Mouse (Mus musculus): ENCODE results near the gene Nppa.

Gene Nppa

DNA sequence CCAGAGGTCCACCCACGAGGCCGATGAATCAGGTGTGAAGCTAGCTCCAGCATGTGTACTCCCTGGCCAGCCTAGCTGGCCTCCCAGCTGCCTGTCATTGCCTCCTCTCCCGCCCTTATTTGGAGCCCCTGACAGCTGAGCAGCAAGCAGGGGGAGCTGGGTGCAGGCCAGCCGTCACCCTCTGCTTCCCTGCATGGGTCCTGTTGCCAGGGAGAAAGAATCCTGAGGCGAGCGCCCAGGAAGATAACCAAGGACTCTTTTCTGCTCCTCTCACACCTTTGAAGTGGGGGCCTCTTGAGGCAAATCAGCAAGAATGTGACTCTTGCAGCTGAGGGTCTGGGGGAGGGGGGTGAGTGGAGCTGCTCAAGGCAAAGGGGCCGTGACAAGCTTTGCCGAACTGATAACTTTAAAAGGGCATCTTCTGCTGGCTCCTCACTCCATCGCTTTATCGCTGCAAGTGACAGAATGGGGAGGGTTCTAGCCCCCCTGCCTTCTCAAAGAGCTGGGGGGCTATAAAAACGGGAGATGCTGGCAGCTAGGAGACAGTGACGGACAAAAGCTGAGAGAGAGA is at the start of gene Nppa:
Nppa (plus strand) TSS at position 521 of the 571 bp plus-strand sequence.
- DNase-seq (ENCODE audit: low spot score) = no peak

DNA sequence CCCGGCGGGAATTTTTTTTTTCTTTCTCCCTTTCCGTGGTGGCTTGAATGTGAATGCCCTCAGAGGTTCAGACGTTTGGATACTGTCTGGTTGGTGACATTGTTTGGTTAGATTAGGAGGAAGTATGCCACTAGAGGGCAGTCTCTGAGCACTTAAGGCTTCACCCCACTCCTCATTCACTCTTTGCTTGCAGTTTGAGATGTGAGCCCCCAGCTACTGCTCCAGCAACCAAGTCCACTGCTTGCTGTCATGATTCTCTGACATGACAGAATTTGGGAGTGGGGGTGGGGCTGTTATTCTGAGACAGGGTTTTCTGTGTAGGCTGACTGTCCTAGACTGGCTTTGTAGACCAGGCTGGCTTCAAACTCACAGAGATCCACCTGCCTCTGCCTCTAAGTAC is 46.9 kb upstream of the Nppa start:
- no peak for DNase-seq (ENCODE audit: low spot score)

DNA sequence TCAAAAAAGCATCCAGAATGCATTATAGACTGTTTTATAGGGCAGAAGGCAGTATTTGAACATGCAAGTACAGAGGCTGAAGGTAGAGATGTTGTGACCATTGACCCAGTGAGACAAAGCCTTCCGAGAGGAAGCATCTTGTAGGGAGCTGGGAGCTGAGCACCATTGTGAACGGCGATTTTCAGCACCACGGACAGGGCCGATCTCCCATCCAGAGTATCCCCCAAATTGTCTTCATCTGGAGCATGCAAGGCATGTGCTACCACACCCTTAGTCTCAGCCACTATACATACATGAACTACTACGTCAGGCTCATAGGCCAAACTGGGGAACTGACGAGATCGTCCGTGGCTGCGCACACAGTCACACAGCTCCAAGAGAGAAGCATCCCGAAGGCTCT is 43.4 kb upstream of the Nppa start:
- DNase-seq (ENCODE audit: low spot score) = no peak

DNA sequence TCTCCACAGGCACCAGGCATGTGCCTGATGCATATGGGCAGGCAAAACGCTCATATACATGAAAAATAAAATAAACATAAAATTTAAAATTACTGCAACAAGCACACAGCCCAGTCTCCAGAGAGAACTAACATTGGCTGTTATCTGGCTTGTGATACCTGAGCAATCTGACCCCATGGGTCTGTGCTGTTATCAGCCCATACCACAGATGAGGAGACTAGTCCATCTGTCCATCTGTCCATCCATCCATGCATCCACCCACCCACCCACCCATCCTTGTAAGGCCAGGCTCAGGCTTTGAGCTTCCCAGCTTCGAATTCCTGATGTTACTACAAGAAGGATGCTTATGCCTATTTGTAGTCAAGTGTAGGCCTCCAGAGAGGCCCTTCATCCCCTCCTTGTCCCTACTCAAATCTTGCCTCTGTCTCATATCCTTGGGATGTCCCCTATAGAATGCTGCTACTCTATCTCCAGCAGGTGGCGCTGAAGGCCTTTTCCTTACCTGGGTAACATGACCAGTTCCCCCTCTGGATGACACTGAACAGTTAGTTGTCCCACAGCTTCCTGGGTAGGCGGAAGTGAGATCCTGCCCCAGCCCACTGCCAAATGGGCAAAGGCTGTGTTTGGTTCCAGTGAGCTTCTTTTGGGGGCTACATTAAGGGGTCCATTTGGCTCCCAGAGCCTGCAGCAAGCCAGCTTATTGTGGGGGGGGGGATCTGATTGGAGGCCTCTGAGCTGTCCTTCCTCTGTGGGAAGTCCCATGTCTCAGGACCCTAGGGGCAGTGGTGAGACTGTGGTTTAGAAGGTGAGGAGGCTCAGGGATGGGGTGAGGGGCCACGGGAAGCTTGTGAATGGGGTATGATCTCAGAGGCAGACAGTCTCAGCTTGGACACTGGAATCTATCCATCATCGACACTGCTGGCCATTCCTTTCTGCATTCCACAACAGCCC is 40.4 kb upstream of the Nppa start:
- DNase-seq (ENCODE audit: low spot score) = no peak

DNA sequence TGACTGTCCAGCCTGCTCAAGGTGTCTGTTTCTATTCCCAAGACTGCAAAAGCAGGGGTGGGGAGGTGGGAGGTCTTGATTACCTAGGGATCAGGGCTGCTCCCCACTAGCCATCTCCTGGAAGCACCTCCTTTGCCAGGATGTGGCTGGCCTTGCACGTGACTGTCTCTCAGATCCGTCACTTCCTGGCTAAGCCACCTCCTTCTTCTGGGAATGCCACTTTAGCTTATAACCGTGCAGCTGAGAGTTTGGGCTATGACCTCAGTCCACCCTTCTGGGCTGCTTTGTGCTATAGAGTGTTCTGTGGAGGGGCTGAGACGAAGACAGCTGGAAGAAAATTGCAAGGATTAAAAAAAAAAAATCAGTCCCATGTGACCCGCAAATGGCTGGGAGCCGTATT is 37.7 kb upstream of the Nppa start:
- DNase-seq (ENCODE audit: low spot score) = no peak

DNA sequence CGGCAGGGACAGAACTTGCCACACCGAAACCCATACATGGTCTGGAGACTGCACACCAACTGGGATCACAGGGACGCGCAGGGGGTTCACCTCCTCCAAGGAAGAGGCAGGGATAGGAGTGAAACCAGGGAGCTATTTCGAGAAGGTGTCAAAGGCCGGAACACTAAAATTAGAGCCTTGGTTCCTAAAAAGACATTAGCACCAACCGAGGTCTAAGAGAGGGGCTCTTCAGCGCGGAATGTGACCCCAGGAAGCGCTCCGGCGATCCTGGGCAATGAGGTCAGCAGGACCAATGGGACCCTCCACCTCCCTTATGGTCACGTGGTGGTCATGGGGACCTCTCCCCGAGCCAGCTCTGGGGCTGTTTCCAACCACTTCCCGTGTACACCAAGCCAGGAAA is 36.9 kb upstream of the Nppa start:
- DNase-seq (ENCODE audit: low spot score) = no peak

DNA sequence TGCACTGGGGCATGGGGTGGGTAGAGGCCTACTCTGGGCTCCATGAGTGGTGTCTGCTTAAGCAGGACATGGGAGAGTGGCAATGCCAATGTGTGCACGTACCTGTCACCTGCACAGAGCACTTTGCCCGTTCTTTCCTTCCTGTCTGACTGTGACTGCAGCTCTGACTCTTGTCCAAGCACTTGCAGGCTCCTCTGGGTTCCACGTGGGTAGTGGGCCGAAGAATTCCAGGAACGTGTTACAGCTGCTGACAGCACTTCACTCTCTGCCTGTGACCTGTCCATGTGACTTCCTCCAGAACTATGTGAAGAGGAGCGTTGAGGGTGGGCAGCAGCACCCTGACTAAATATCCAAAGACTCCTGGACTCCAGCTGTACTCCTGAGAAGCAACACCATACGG is 34.8 kb upstream of the Nppa start:
- DNase-seq (ENCODE audit: low spot score) = no peak

DNA sequence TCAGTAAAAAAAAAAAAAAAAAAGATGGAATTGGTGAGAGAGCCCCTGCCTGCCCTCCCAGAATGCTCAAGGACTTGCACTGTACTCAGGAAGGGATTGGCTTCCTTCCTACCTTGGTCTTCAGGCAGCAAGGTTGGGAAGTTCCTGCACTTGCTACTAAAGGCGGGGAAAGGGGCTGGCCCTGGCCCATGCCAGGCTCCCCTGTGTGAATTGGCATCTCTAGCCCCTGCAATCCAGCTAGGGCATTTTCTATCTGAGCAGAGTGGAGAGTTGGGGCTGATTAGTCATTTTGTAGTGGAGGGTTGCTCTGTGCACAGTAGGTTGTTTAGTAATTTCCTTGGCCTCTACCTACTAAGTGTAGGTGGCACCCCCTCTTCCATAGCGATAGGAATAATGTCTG is 31.7 kb upstream of the Nppa start:
- DNase-seq (ENCODE audit: low spot score) = no peak

DNA sequence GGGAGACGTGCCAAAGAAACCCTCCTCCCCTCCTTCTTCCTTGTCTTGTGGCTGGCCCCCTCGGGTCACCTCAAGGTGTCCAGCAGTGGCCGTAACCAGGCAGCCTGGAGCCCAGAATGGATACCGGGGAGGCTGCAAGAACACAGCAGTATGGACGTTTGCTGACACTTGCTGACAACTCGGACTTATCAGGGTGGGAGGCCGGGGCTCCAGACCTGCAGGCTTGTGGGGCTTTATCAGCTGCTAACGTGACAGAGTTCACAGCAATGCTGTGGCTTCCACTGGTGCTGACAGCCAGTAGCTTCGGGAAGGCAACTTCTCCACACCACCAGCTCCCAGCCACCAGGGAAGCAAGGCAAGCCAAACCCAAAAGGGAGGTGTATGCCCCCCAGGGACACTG is 31.2 kb upstream of the Nppa start:
- DNase-seq (ENCODE audit: low spot score) = no peak

DNA sequence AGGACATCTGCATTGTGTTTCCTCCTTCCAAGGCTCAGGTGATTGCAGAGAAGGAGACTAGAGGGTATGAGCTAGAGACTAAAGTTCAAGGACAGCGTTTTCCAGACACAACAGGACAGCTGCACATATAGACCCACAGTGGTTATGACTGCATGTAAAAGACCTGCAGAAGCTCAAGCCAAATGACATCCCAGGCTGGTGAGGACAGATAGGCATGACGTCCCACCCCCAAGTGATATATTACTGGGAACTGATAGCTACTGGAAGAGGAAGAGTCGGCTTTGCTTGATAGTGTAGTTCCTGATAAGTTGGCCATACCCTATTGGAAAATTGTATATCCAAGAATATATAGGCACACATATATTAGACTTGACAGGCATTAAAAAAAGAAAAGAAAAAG is 24.3 kb upstream of the Nppa start:
- DNase-seq (ENCODE audit: low spot score) = no peak

DNA sequence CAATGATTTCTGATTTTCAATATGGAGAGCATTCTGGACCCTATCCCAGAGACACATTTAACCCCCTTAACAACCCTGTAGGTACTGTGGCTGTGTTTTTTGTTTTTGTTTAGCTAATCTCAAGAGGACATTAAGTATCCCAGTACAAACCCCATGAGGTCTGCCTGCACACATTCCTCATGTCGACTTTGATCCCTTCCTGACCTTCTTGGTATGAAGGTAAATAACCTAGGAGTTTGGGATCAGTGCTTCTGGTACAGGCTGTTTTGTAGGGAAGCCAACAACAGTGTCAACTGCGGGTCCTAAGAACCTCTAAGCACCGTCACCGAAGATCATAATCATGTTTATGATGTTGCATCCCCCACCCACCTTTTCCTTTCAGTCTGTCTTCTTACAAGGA is 22.8 kb upstream of the Nppa start:
- DNase-seq (ENCODE audit: low spot score) = no peak

DNA sequence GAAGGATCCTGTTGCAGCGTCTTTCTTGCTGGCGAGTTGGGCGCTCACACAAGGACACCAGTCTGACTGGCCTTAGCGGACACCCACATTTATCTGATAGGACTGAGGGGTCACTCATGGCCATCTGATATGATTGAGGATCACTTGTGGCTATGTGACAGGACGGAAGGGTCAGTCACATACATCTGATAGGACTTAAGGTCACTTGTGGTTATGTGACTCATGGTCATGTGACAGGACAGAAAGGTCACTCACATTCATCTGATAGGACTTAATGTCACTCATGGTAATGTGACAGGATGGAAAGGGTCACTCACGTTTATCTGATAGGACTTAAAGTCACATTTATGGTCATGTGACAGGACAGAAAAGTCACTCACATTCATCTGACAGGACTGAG is 22.1 kb upstream of the Nppa start:
- DNase-seq (ENCODE audit: low spot score) = no peak

DNA sequence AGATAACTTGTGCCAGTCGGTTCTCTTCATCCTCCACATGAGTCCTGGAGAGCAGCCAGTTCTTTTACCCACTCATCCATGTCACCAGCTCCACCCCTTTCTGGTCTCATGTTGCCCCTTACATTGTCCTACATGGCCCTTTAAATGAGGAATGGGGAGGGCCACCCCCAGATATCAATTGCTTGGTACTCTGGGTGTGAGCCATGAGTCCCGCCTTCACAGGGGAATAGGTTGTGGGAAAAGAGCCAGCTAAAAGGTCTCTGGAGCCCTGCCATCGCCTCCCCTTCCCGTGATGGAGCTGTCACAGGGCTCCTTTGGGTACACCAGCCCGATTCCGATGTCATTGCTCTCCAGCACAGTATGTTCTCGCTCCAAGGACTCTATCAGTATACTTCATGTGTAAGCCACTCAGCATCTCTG is 21.1 kb upstream of the Nppa start:
- DNase-seq (ENCODE audit: low spot score) = no peak

DNA sequence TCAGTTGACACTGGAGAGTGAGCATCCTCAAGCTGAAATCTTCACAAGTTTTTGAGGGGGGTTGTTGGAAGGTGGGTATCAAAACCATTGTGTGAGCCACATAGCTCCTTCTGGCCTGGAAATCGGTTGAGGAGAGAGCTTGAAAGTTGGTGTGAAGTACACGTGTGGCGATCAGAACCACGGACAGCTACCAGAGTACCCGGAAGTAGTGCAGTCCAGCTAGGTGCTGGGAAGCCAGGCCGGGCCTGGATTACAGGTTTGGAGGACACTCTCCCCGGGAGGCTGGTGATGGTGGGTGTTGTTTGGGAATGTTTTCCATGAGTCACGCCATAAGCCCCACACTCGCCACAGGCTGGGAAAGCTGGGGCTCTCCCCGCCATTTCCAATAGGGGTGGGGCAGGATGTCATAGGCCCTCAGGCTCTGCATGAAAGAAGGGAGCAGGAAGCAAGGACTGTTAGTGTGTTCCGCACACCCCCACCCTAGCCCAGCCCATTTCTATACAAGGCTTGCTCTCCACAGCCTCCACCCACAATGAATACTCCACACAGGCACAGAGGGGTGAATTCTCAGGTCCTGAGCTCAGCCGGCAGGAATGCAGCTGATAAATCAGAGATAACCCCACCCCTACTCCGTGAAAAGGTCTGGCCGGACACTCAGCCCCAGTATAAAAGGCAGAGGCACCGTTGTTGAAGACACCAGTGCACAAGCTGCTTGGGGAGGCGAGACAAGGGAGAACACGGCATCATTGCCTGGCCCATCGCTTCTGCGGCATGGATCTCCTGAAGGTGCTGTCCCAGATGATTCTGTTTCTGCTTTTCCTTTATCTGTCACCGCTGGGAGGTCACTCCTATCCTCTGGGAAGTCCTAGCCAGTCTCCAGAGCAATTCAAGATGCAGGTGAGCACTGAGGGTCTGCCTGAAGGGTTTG is 15.1 kb upstream of the Nppa start, which contains the start of gene Nppb:
Nppb (plus strand) TSS at position 584 of the 928 bp plus-strand sequence.
- DNase-seq (ENCODE audit: low spot score) = peak; percentile 53

DNA sequence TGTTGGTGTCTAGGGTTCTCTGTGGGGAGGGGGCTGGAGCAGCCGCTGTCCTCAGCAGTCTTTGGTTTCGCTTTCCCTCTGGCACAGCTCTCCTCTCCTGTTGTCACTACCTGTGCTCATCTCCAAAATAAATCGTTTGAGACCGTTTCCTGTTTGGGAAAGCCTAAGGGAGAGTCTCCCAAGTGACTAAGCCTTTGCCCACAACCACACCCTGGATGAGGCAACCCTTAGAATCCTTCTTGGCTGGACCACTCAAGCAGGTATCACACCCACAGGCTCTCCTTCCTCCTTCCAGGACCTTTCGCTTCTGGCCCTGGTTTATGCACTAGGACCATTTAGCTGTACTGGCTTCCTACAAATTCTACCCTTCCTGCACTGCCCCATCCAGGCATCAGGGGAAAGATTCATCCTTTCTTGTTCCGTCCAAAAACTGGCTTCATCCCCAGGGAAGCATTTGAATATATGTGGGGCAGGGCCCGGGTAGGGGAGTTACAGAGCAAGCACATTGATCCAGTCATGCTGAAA is 6.9 kb upstream of the Nppa start:
- no peak for DNase-seq (ENCODE audit: low spot score)

DNA sequence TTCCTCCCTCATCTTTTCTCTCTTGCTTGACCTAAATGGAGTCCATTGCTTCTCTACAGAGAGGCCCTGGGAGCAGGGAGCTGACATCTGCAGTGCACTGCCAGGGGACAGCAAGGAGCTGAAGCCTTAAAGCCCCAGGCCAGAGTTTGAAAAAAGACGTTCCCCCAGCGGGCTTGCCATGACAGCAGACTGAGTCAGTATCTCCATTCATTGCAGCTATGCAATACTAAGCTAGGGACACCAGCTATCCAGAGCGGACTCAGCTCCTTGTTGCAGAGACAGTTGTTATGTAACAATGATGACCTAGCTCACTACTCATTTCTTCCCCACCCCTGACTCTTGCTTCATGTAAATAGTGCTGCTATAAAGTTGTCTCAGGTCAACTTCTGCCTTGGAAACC is 5.2 kb upstream of the Nppa start:
- DNase-seq (ENCODE audit: low spot score) = no peak

DNA sequence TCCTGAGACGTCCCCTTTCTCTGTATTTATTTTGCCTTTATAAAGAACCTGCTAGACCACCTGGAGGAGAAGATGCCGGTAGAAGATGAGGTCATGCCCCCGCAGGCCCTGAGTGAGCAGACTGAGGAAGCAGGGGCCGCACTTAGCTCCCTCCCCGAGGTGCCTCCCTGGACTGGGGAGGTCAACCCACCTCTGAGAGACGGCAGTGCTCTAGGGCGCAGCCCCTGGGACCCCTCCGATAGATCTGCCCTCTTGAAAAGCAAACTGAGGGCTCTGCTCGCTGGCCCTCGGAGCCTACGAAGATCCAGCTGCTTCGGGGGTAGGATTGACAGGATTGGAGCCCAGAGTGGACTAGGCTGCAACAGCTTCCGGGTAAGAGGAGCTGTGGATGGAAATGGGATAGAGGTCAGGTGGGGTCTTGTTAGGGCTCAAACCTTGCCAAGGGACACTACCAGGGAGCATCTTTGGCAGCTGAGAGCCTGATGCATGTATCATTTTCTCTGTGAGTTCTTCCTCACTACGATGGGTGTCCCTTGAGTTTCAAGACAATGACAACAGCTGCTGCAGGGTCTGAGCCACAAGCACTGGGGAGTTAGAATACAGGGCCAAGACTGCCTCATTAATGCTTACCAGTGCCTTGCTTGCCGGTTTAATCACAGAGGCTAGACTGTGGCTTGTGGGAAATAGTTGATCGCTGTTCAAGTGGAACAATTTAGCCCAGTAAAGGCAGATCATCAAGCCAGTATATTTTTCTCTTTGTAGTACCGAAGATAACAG is 679 bp downstream of the Nppa start:
- DNase-seq (ENCODE audit: low spot score) = no peak

DNA sequence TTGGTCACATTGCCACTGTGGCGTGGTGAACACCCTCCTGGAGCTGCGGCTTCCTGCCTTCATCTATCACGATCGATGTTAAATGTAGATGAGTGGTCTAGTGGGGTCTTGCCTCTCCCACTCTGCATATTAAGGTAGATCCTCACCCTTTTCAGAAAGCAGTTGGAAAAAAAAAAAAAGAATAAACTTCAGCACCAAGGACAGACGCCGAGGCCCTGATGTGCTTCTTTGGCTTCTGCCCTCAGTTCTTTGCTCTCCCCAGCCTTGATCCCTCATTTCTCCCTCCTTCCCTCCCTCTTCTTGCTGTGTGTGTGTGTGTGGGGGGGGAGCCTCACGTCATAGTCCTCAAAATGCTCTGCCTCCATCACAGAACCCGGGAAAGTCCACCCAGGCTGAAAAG is 1.3 kb downstream of the Nppa start:
- DNase-seq (ENCODE audit: low spot score) = no peak

DNA sequence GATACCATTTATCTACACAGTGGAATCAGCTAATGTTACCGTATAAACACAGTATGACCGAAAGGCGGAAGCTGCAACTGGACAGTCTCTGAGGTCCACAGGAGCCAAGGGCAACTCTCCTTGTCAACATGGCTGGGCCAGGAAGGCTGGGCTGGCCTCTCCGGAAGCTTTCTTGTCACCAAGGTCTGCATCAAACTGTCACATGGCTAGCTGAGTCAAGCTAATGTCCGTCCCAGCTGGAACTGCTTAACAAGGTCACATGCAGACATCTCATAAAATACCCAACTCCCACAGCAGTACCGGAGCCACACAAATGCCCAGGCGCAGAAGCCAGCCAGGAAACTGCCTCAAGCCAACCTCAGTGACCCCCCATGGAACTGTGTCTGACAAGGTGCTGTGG is 3.8 kb downstream of the Nppa start:
- DNase-seq (ENCODE audit: low spot score) = no peak

DNA sequence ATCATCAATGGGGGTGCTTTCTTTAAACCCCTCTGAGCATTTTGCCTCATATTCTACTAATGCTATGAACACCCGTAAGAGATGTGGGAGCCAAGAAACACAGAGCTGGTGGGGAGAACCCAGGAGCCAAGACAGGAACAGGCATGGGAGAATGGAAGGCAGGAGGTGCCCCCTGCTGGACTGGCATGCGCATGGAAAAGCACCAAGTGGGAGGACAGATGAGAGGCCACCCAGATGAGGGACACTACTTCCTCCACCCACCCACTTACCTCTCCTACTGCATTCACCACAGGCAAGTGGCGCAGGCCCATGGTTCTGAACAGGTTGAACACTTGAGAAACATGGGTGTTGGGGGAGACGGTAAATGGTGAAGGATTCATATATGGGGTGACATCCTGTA is 7.9 kb downstream of the Nppa start:
- no peak for DNase-seq (ENCODE audit: low spot score)

DNA sequence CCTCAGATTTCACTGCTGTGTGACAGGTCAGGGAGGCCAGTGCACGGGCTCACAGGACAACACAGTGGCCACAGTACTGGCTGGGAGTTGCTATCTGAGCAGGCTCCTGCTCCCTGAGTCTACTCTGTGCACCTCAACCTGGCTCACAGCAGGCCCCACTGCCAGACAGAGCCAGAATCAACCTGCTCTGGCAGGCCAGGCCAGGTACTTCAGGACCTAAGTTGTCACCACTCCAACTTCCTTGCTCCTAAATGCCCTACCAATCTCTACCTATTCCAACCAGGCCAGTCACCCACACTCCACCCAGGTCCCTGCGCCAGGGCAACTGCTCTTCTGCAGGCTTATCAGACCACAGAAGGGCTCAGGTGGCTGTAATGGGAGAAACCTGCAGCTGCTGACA is 9.1 kb downstream of the Nppa start:
- DNase-seq (ENCODE audit: low spot score) = no peak

DNA sequence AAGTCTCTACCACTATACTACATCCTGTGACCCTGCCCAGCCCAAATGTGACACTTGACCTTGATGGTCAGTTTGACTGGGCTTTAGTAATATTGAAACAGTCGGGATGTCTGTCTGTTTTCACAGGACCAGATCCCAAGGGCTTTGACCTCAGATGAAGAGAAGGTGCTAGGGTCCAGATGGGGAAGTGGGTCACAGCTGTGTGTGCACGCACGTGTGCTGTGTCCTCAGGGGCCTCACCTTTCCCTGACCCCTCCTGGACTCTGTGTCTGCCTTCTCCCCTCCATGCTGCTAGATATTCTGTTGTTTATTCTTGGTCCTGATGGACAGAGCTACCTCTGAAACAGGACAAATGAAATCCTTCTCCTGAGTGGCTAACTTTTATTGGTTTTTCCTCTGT is 10.8 kb downstream of the Nppa start:
- DNase-seq (ENCODE audit: low spot score) = no peak
